Mouse (Mus musculus): ENCODE results near the gene Ghr. TPM values are rescaled to one million over a fixed set of nuclear protein-coding genes. Genes with fewer than 3 reads are reported as not detected.
A peak's percentile ranks its signal among the peaks of the same experiment; 100 is the strongest.

The Ghr gene
- polyA plus RNA-seq, 1 experiment from 2014 or later, result 96.4 TPM

- H3K4me3 ChIP-seq (ENCODE audit: low read depth, low read length), result no peak overlapping the region
- H3K27ac ChIP-seq (ENCODE audit: low read length), result no peak overlapping the region
- no peaks in the 10 kb centered on the region for H3K36me3 ChIP-seq (ENCODE audit: insufficient read depth, low read length)
- TF ChIP-seq CTCF (IDR thresholded peaks at IDR 0.05), result no peak
- no peak for TF ChIP-seq EP300 (IDR thresholded peaks at IDR 0.05)
- no peak overlapping the region for H3K4me2 ChIP-seq (replicated peaks; ENCODE audit: low read depth, low read length)
- WGBS, result 72% methylated on average over 3 of the region's 3 CpGs
- H3K9ac ChIP-seq (replicated peaks; ENCODE audit: low read depth), result no peak overlapping the region
- peaks cover 13% of the 10 kb centered on the region; the same call in 1 of the 2 replicates for H3K4me1 ChIP-seq (ENCODE audit: insufficient read depth, low read depth, low read length)
- no peaks in the 10 kb centered on the region for H3K9me3 ChIP-seq (ENCODE audit: low read length)
- DNase-seq (ENCODE audit: low spot score) (no peak), ATAC-seq (no peak)
- H3K27me3 ChIP-seq (replicated peaks; ENCODE audit: insufficient read depth, low read length), result no peaks in the 10 kb centered on the region
Measured at GRCm38 (mm10) chr15:3509089-3509488, 74.2 kb downstream of the Ghr start.

- H3K36me3 ChIP-seq (ENCODE audit: insufficient read depth, low read length), result no peaks in the 10 kb centered on the region
- H3K27ac ChIP-seq (ENCODE audit: low read length), result no peak overlapping the region
- 96% methylated on average over 2 of the region's 2 CpGs for WGBS
- no peaks in the 10 kb centered on the region for H3K27me3 ChIP-seq (replicated peaks; ENCODE audit: insufficient read depth, low read length)
- peaks cover 13% of the 10 kb centered on the region; the same call in 1 of the 2 replicates for H3K4me1 ChIP-seq (ENCODE audit: insufficient read depth, low read depth, low read length)
- no peaks in the 10 kb centered on the region for H3K9me3 ChIP-seq (ENCODE audit: low read length)
- H3K4me2 ChIP-seq (replicated peaks; ENCODE audit: low read depth, low read length), result no peak overlapping the region
- H3K9ac ChIP-seq (replicated peaks; ENCODE audit: low read depth), result no peak overlapping the region
- DNase-seq (ENCODE audit: low spot score) (no peak), ATAC-seq (no peak)
- no peak overlapping the region for H3K4me3 ChIP-seq (ENCODE audit: low read depth, low read length)
- TF ChIP-seq CTCF (IDR thresholded peaks at IDR 0.05) (no peak), EP300 (IDR thresholded peaks at IDR 0.05) (no peak)
Measured at GRCm38 (mm10) chr15:3507329-3507728, 76.0 kb downstream of the Ghr start.

GRCm38 (mm10) chr15:3504700-3505099, 78.6 kb downstream of the Ghr start:
- Histone ChIP-seq H3K4me1 (ENCODE audit: insufficient read depth, low read depth, low read length) (peaks cover 9% of the 10 kb centered on the region; the same call in 1 of the 2 replicates), H3K27me3 (replicated peaks; ENCODE audit: insufficient read depth, low read length) (no peaks in the 10 kb centered on the region), H3K4me3 (ENCODE audit: low read depth, low read length) (no peak overlapping the region), H3K9ac (replicated peaks; ENCODE audit: low read depth) (no peak overlapping the region), H3K4me2 (replicated peaks; ENCODE audit: low read depth, low read length) (no peak overlapping the region), H3K9me3 (ENCODE audit: low read length) (no peaks in the 10 kb centered on the region), H3K36me3 (ENCODE audit: insufficient read depth, low read length) (no peaks in the 10 kb centered on the region), H3K27ac (ENCODE audit: low read length) (no peak overlapping the region)
- peak; percentile 47 for DNase-seq (ENCODE audit: low spot score)
- WGBS, result 43% methylated on average over 5 of the region's 5 CpGs
- TF ChIP-seq EP300 (IDR thresholded peaks at IDR 0.05), result no peak
- no peak for TF ChIP-seq CTCF (IDR thresholded peaks at IDR 0.05)
- no peak; the same call in 1 of the 2 replicates for ATAC-seq

GRCm38 (mm10) chr15:3501683-3502082, 81.6 kb downstream of the Ghr start:
- ATAC-seq, result no peak
- WGBS, result 73% methylated on average over 3 of the region's 3 CpGs
- Histone ChIP-seq H3K4me2 (replicated peaks; ENCODE audit: low read depth, low read length) (no peak overlapping the region), H3K27me3 (replicated peaks; ENCODE audit: insufficient read depth, low read length) (no peaks in the 10 kb centered on the region), H3K9ac (replicated peaks; ENCODE audit: low read depth) (no peak overlapping the region), H3K9me3 (ENCODE audit: low read length) (no peaks in the 10 kb centered on the region), H3K36me3 (ENCODE audit: insufficient read depth, low read length) (no peaks in the 10 kb centered on the region), H3K27ac (ENCODE audit: low read length) (no peak overlapping the region), H3K4me1 (ENCODE audit: insufficient read depth, low read depth, low read length) (peaks cover 4% of the 10 kb centered on the region; the same call in 1 of the 2 replicates), H3K4me3 (ENCODE audit: low read depth, low read length) (no peak overlapping the region)
- DNase-seq (ENCODE audit: low spot score), result no peak
- TF ChIP-seq CTCF (IDR thresholded peaks at IDR 0.05), result no peak
- no peak for TF ChIP-seq EP300 (IDR thresholded peaks at IDR 0.05)

- no peak for TF ChIP-seq EP300 (IDR thresholded peaks at IDR 0.05)
- Histone ChIP-seq H3K9ac (replicated peaks; ENCODE audit: low read depth) (no peak overlapping the region), H3K36me3 (ENCODE audit: insufficient read depth, low read length) (no peaks in the 10 kb centered on the region), H3K4me2 (replicated peaks; ENCODE audit: low read depth, low read length) (no peak overlapping the region), H3K9me3 (ENCODE audit: low read length) (no peaks in the 10 kb centered on the region), H3K4me3 (ENCODE audit: low read depth, low read length) (no peak overlapping the region), H3K27me3 (replicated peaks; ENCODE audit: insufficient read depth, low read length) (no peaks in the 10 kb centered on the region), H3K4me1 (ENCODE audit: insufficient read depth, low read depth, low read length) (peaks cover 4% of the 10 kb centered on the region; the same call in 1 of the 2 replicates), H3K27ac (ENCODE audit: low read length) (no peak overlapping the region)
- 90% methylated on average over 1 of the region's 1 CpGs for WGBS
- DNase-seq (ENCODE audit: low spot score) (no peak), ATAC-seq (no peak)
Measured at GRCm38 (mm10) chr15:3499020-3499419, 84.3 kb downstream of the Ghr start.

- H3K27me3 ChIP-seq (replicated peaks; ENCODE audit: insufficient read depth, low read length), result no peaks in the 10 kb centered on the region
- H3K4me3 ChIP-seq (ENCODE audit: low read depth, low read length), result no peak overlapping the region
- 75% methylated on average over 9 of the region's 9 CpGs for whole genome bisulfite sequencing
- H3K9ac ChIP-seq (replicated peaks; ENCODE audit: low read depth), result no peak overlapping the region
- ATAC-seq (no peak), DNase-seq (ENCODE audit: low spot score) (no peak)
- peaks cover 4% of the 10 kb centered on the region; the same call in 1 of the 2 replicates for H3K4me1 ChIP-seq (ENCODE audit: insufficient read depth, low read depth, low read length)
- no peak overlapping the region for H3K4me2 ChIP-seq (replicated peaks; ENCODE audit: low read depth, low read length)
- no peaks in the 10 kb centered on the region for H3K9me3 ChIP-seq (ENCODE audit: low read length)
- TF ChIP-seq CTCF (IDR thresholded peaks at IDR 0.05) (peak; percentile 16; the same call in 1 of the 2 replicates), EP300 (IDR thresholded peaks at IDR 0.05) (no peak)
- no peak overlapping the region for H3K27ac ChIP-seq (ENCODE audit: low read length)
- no peaks in the 10 kb centered on the region for H3K36me3 ChIP-seq (ENCODE audit: insufficient read depth, low read length)
Measured at GRCm38 (mm10) chr15:3497946-3498580, 85.2 kb downstream of the Ghr start.

Measured in lung, postnatal 0 days (tissue).